Mouse (Mus musculus) small intestine, adult 2 months (tissue): Measurements from ENCODE around the gene Hist1h2bl. TPM values are rescaled to one million over a fixed set of nuclear protein-coding genes. Genes with fewer than 3 reads are reported as not detected.
A peak's percentile ranks its signal among the peaks of the same experiment; 100 is the strongest.
"Not testable (repeated sequence)": the region's sequence is repeated elsewhere in the genome, so short reads cannot be mapped to it uniquely, and the experiment has no call there.

ENCODE experiments used
- H3K27ac ChIP-seq: fragments of 200-500 bp; 2 replicates; pipeline ENCODE4 v1.5.1; 2012; ENCODE audit warnings: low read depth, low read length, control low read depth, inconsistent platforms; ENCODE audit not compliant: insufficient read depth
- H3K27me3 ChIP-seq: fragments of 200-500 bp; 2 replicates; pipeline ENCODE4 v1.6.1; 2012; ENCODE audit warnings: mild to moderate bottlenecking, moderate library complexity, low read length, inconsistent platforms; ENCODE audit not compliant: control insufficient read depth, insufficient read depth
- H3K36me3 ChIP-seq: fragments of 200-500 bp; 2 replicates; pipeline ENCODE4 v1.6.1; 2012; ENCODE audit warnings: mild to moderate bottlenecking, low read length, control low read depth, inconsistent platforms; ENCODE audit not compliant: control insufficient read depth, insufficient read depth
- H3K4me1 ChIP-seq: fragments of 200-500 bp; 2 replicates; pipeline ENCODE4 v1.6.1; 2012; ENCODE audit warnings: low read length, inconsistent platforms, mixed read lengths; ENCODE audit not compliant: control insufficient read depth, insufficient read depth, insufficient read length
- H3K4me3 ChIP-seq: fragments of 200-500 bp; 2 replicates; pipeline ENCODE4 v1.5.1; 2012; ENCODE audit warnings: low read depth, mild to moderate bottlenecking, control low read depth, inconsistent platforms, low read length, moderate library complexity
- CTCF ChIP-seq: fragments of 200-500 bp; IDR thresholded peaks from 2 replicates; pipeline ENCODE4 v1.5.1; 2012; ENCODE audit warnings: low read depth, mild to moderate bottlenecking, control low read depth, inconsistent platforms, low read length, moderate library complexity, mixed read lengths; ENCODE audit not compliant: insufficient replicate concordance, insufficient read length; ENCODE audit errors: extremely low read depth
- POLR2A ChIP-seq: fragments of 200-500 bp; IDR thresholded peaks from 2 replicates; pipeline ENCODE4 v1.6.1; 2012; ENCODE audit warnings: low read depth, mild to moderate bottlenecking, control low read depth, inconsistent platforms, low read length, moderate library complexity
- WGBS: fragments of 180-500 bp; shearing (Covaris S2); methylation state at CpG from one replicate; pipeline ENCODE4 v1.1.7; 2018; 5-methylcytosine and 5-hydroxymethylcytosine counted together
- polyA plus RNA-seq: library from polyadenylated mRNA; depleted of rRNA; stranded (reverse); fragments of >200 nt; gene quantifications from 2 replicates; pipeline ENCODE4 v1.2.3, GENCODE M21; 2012

Gene Hist1h2bl
- polyA plus RNA-seq, 1 experiment: 15.7 TPM

DNA sequence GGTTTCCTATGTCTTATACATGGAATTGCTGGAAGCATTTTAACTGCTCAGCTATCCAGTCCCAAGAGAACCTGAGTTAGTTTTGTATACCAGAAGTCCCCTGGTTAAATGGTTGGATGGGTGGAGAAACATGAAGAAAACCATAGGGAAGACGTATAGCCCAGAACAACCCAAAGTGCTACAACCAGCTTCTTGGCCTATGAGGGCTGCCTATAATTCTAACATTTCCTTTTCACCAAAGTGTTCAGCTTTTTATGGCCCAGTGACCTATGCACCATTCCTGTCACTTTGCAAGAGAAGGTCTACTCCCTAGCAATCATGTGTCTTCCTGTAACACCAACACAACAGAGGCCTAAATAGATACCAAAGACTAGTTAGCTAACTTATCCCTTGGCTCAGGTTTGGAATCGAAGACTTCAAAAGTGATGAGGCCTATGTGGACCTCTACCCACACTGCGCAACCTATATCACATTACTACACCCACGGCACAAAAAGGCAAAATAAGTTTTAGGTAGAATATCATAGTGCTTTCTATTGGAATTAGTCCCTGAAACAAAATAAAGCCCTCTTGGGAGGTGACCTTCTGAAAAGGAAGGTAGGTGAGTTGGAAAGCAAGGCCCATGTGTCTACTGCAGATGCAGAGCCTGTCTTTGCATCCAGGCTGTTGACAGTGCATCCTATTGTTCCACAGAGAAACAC lies 2.6 kb upstream of the Hist1h2bl start:
- WGBS: 66% methylated on average over 4 of the region's 4 CpGs
- TF ChIP-seq POLR2A: no peak
- TF ChIP-seq CTCF: no peak
- H3K4me1 ChIP-seq: peaks cover 12% of the 10 kb centered on the region; the same call in 1 of the 2 replicates
- no peak overlapping the region for H3K4me3 ChIP-seq
- H3K27me3 ChIP-seq: no peaks in the 10 kb centered on the region
- 0 out of 2 replicates have a peak overlapping the region, but pooled peaks have one; percentile 10 for H3K27ac ChIP-seq
- no peaks in the 10 kb centered on the region for H3K36me3 ChIP-seq

DNA sequence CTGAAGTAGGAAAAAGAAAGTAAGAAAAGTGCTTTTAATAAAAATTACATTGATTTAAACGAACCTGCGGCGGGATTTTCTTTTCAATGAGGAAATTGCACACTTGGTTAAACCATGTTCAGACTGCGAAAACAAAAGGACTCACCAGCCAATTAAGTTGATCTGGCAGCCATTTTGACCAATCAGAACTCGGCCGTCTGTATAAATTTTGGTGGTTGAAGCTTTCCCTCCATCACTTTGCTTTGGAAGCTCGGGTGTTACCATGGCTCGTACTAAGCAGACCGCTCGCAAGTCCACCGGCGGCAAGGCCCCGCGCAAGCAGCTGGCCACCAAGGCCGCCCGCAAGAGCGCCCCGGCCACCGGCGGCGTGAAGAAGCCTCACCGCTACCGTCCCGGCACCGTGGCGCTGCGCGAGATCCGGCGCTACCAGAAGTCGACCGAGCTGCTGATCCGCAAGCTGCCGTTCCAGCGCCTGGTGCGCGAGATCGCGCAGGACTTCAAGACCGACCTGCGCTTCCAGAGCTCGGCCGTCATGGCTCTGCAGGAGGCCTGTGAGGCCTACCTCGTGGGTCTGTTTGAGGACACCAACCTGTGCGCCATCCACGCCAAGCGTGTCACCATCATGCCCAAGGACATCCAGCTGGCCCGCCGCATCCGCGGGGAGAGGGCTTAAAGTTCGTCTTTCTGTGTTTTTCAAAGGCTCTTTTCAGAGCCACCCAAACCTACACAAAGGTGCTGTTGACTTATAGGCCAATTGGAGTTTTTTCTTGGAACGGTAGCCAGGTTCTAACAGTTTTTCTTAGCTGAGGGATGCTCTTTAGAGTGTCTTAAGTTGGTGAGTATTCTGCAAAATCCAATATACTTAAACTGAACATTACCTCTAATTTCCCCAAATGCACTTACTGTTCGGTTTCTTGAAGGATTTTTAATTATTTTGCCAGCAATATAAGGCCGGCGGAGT lies 1.7 kb upstream of the Hist1h2bl start, which contains the start of gene Hist1h3h:
Gene Hist1h3h, plus strand, starts transcription at position 263 of the 961 bp plus-strand sequence.
- 3% methylated on average over 27 of the region's 56 CpGs for WGBS

DNA sequence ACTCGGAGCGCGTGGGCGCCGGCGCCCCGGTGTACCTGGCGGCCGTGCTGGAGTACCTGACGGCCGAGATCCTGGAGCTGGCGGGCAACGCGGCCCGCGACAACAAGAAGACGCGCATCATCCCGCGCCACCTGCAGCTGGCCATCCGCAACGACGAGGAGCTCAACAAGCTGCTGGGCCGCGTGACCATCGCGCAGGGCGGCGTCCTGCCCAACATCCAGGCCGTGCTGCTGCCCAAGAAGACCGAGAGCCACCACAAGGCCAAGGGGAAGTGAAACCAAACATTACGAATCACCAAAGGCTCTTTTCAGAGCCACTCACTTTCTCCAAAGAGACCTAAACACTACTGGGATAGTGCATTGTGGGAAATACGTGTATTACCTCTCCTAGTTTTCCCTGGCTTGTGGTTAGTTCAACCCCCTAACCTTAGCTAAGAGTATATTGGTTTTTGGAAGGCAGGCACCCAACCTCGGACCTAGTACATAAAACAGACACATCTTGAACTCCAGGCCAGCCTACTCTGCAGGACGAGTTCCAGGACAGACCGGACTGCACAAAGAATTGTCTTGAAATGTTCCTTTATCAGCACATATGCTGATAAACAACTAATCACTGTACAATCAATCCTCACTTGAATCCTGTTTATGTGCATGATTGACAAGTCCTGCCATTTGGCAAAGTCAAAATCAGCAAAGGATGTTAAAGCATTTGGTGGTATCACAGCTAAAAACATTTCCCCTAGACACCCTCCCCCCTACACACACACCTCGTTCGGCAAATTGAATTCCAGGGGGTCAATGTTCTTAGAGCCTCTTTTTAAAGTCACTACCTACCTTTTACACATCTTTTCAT lies 823 bp upstream of the Hist1h2bl start:
- not testable (repeated sequence) for H3K4me1 ChIP-seq, H3K36me3 ChIP-seq, H3K27me3 ChIP-seq
- Histone ChIP-seq H3K27ac (peak overlapping the region; percentile 81), H3K4me3 (peak overlapping the region; percentile 58)
- under 1% methylated on average over 16 of the region's 38 CpGs for WGBS

More for the DNA sequence above, 1.7 kb upstream of the Hist1h2bl start, which contains the start of gene Hist1h3h:
- Histone ChIP-seq H3K27ac (peak within 1 kb of the TSS; percentile 81), H3K4me3 (peak within 1 kb of the TSS; percentile 54), H3K4me1 (peaks cover 12% of the 10 kb centered on the region; the same call in 1 of the 2 replicates)
- H3K27me3 ChIP-seq, H3K36me3 ChIP-seq: not testable (repeated sequence)
- peak; percentile 52; the same call in 1 of the 2 replicates for TF ChIP-seq POLR2A

DNA sequence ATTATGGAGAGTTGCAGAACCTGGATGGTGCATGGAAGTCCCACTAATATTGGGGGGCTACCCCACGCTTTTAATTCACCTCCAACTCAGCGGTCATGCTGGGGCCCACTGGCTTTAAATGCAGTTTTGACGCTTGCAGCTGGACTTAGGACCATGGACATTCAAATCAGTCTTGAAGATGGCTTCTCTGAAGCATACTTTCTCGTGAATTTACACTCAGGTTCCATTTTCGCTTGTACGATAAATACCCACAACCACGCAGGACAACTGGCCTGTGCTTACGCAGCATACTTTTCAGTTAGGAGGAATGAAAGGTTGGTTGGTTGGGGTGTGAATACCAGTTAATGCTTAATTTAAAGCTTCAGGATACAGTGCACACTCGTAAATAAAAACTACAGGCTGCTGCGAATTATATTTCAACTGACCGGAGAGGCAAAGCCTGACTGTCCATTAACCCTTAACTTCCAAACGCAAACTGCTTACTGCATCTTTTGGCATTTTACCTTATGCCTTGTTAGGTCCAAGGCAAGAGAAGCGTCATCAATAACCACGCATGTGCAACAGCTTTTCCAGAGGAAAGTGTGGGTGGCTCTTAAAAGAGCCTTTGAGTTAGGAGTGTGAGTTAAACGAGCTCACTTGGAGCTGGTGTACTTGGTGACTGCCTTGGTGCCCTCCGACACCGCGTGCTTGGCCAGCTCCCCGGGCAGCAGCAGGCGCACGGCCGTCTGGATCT lies 646 bp downstream of the Hist1h2bl start:
- Histone ChIP-seq H3K4me1 (peaks cover 8% of the 10 kb centered on the region; the same call in 1 of the 2 replicates), H3K27me3 (no peaks in the 10 kb centered on the region), H3K27ac (peak overlapping the region; percentile 65), H3K36me3 (no peaks in the 10 kb centered on the region), H3K4me3 (peak overlapping the region; percentile 63)
- under 1% methylated on average over 22 of the region's 22 CpGs for WGBS
- no peak for TF ChIP-seq POLR2A
- no peak for TF ChIP-seq CTCF

DNA sequence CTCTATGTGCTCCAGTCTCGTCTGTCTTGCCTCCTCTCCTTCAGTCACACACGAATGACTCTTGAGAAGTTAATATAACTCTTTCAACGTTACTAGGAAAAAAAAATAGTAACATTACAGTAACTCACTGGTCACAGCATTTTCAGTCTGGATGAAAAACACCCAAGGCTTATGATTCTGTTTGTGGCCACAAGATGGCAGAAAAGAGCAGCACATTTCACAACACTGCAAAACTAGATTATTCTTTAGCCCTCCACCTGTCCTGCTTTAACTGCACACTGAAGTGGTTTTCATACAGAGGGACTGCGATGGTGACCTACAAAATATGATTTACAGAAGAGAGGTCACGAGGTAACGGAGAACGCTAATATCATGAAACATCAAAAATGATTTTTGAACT lies 1.2 kb downstream of the Hist1h2bl start:
- H3K36me3 ChIP-seq: no peaks in the 10 kb centered on the region
- 0 out of 2 replicates have a peak overlapping the region, but pooled peaks have one; percentile 65 for H3K27ac ChIP-seq
- TF ChIP-seq POLR2A (no peak), CTCF (no peak)
- peaks cover 8% of the 10 kb centered on the region; the same call in 1 of the 2 replicates for H3K4me1 ChIP-seq
- H3K27me3 ChIP-seq: no peaks in the 10 kb centered on the region
- WGBS: under 1% methylated on average over 7 of the region's 7 CpGs
- no peak overlapping the region for H3K4me3 ChIP-seq

DNA sequence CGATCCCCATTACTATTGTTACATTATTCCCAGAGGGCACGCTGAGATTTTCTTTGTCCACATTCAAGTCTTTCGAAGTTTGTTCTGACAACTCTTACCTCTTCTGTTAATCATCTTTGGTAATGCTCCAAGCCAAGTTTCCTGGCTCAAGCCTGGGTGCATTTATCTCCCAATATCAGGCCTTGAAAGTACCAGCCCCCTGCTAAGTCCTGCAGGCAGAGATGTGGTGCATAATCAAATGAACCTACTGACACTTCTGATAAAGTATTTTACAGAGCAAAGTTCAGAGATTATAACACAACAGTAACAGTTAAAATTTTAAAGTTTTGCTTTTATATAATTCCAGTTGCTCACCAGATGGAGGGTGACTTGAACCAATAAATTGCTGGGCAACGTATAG lies 4.2 kb downstream of the Hist1h2bl start:
- WGBS: 19% methylated on average over 4 of the region's 4 CpGs
- Histone ChIP-seq H3K4me1 (peaks cover 8% of the 10 kb centered on the region; the same call in 1 of the 2 replicates), H3K27me3 (no peaks in the 10 kb centered on the region), H3K27ac (no peak overlapping the region), H3K4me3 (no peak overlapping the region), H3K36me3 (no peaks in the 10 kb centered on the region)
- TF ChIP-seq CTCF (no peak), POLR2A (no peak)
